Mouse (Mus musculus) liver, adult 2 months (tissue): Measurements from ENCODE around the gene Rasa2.

Experiments used
- CTCF ChIP-seq: fragments of 200-500 bp; IDR thresholded peaks from 2 replicates; pipeline ENCODE4 v1.5.1; 2011; ENCODE audit warnings: low read depth, low read length, control low read depth
- POLR2A ChIP-seq: fragments of 200-500 bp; IDR thresholded peaks from 2 replicates; pipeline ENCODE4 v1.6.1; 2011; ENCODE audit warnings: low read length, control low read depth; ENCODE audit not compliant: insufficient read depth; ENCODE audit errors: extremely low read depth

DNA sequence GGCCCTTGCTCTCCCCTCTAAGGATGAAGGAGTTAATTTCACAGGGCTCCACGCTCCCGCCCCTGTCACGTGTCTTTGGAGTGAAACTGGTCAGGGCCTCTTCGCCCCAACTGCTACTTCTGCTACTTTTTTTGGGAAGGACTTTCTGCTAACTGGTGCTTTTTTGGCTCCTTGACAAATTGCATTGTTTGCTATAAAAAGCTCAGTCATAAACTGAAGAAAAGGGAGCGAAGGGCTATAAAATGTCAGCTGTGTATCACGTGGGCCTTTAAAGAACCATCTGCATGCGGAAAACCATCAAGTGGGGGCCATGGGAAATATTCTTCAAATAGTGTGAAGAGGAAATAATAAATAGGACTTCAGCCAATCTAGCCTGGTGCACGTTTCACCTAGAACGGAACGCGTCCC lies 100.7 kb downstream of the Rasa2 start:
- no peak for TF ChIP-seq CTCF
- no peak for TF ChIP-seq POLR2A
